Mouse (Mus musculus) lung, embryonic 14.5 days (tissue): Measurements from ENCODE around the gene Mmab. TPM values are rescaled to one million over a fixed set of nuclear protein-coding genes. Genes with fewer than 3 reads are reported as not detected.
A peak's percentile ranks its signal among the peaks of the same experiment; 100 is the strongest.

ENCODE experiments used
- ATAC-seq: fragments of 200-750 bp; cut with Nextera tagmentation; 2 replicates; pipeline ENCODE4 v1.8.0; 2017; ENCODE audit warnings: mild to moderate bottlenecking, moderate TSS enrichment, moderate library complexity; ENCODE audit not compliant: insufficient read depth
- DNase-seq: peaks from one replicate; pipeline ENCODE4 v3.0.0-alpha.2; 2015
- H3K27ac ChIP-seq: fragments of 300-500 bp; sonication (generic); 2 replicates; pipeline ENCODE4 v1.5.1; 2014; ENCODE audit warnings: low read depth, mild to moderate bottlenecking, moderate library complexity
- H3K27me3 ChIP-seq: fragments of 300-500 bp; sonication (generic); 2 replicates; pipeline ENCODE4 v1.6.1; 2014; ENCODE audit warnings: low read length, control low read depth; ENCODE audit not compliant: insufficient read depth
- H3K36me3 ChIP-seq: fragments of 300-500 bp; sonication (generic); 2 replicates; pipeline ENCODE4 v1.6.1; 2014; ENCODE audit warnings: control low read depth; ENCODE audit not compliant: insufficient read depth
- H3K4me1 ChIP-seq: fragments of 300-500 bp; sonication (generic); 2 replicates; pipeline ENCODE4 v1.6.1; 2014; ENCODE audit warnings: antibody characterized with exemption, control low read depth; ENCODE audit not compliant: insufficient read depth
- H3K4me2 ChIP-seq: fragments of 300-500 bp; sonication (generic); 2 replicates; pipeline ENCODE4 v1.6.1; 2014; ENCODE audit warnings: mild to moderate bottlenecking
- H3K4me3 ChIP-seq: fragments of 300-500 bp; sonication (generic); 2 replicates; pipeline ENCODE4 v1.5.1; 2014; ENCODE audit warnings: low read depth, low read length
- H3K9ac ChIP-seq: fragments of 300-500 bp; sonication (generic); 2 replicates; pipeline ENCODE4 v1.6.1; 2014
- H3K9me3 ChIP-seq: fragments of 300-500 bp; sonication (generic); 2 replicates; pipeline ENCODE4 v1.6.1; 2016; ENCODE audit warnings: low read depth, low read length, control low read depth
- CTCF ChIP-seq: IDR thresholded peaks from 2 replicates; pipeline ENCODE4 v1.5.1; 2016; ENCODE audit warnings: antibody characterized with exemption, low read depth
- WGBS: fragments of 180-500 bp; shearing (Covaris S2); extraction: QIAGEN DNeasy Blood & Tissue Kit; methylation state at CpG from one replicate; pipeline ENCODE4 v1.1.7; 2014; 5-methylcytosine and 5-hydroxymethylcytosine counted together
- polyA plus RNA-seq: library from polyadenylated mRNA; unstranded; fragments of >200 nt; fragmentation: Nextera tagmentation; extraction: Ambion mirVana; gene quantifications from 2 replicates; pipeline ENCODE4 v1.2.1, GENCODE M21; 2014

Gene Mmab
- polyA plus RNA-seq, 1 experiment from 2014 or later, result 32.4 TPM

- peak; percentile 88 for DNase-seq
- Histone ChIP-seq H3K27me3 (no peaks in the 10 kb centered on the region), H3K27ac (no peak overlapping the region), H3K36me3 (no peaks in the 10 kb centered on the region), H3K9me3 (no peaks in the 10 kb centered on the region), H3K4me3 (no peak overlapping the region), H3K4me2 (no peak overlapping the region), H3K4me1 (peaks cover 8% of the 10 kb centered on the region; the same call in 1 of the 2 replicates), H3K9ac (no peak overlapping the region)
- TF ChIP-seq CTCF, result peak; percentile 97
- ATAC-seq, result peak; percentile 50; the same call in 1 of the 2 replicates
- WGBS, result 7% methylated on average over 7 of the region's 7 CpGs
Observed at GRCm38 (mm10) chr5:114461238-114461637, 17.4 kb upstream of the Mmab start.

GRCm38 (mm10) chr5:114456995-114457605 lies 13.2 kb upstream of the Mmab start:
- no peak overlapping the region for H3K27ac ChIP-seq
- 76% methylated on average over 16 of the region's 16 CpGs for WGBS
- no peaks in the 10 kb centered on the region for H3K9me3 ChIP-seq
- DNase-seq, result no peak
- no peak for TF ChIP-seq CTCF
- ATAC-seq, result no peak
- no peaks in the 10 kb centered on the region for H3K27me3 ChIP-seq
- 0 out of 2 replicates have a peak, but pooled peaks cover 5% of the 10 kb centered on the region for H3K4me1 ChIP-seq
- H3K4me2 ChIP-seq, result no peak overlapping the region
- peaks cover 18% of the 10 kb centered on the region; the same call in 1 of the 2 replicates for H3K36me3 ChIP-seq
- no peak overlapping the region for H3K9ac ChIP-seq
- H3K4me3 ChIP-seq, result no peak overlapping the region

- Histone ChIP-seq H3K27me3 (no peaks in the 10 kb centered on the region), H3K27ac (no peak overlapping the region), H3K36me3 (peaks cover 26% of the 10 kb centered on the region; the same call in 1 of the 2 replicates), H3K9me3 (no peaks in the 10 kb centered on the region), H3K4me3 (no peak overlapping the region), H3K4me2 (no peak overlapping the region), H3K4me1 (0 out of 2 replicates have a peak, but pooled peaks cover 4% of the 10 kb centered on the region), H3K9ac (no peak overlapping the region)
- DNase-seq, result no peak
- no peak for ATAC-seq
- 58% methylated on average over 9 of the region's 9 CpGs for WGBS
- no peak; the same call in 1 of the 2 replicates for TF ChIP-seq CTCF
Observed at GRCm38 (mm10) chr5:114456287-114456686, 12.4 kb upstream of the Mmab start.

- H3K27ac ChIP-seq, result no peak overlapping the region
- 61% methylated on average over 4 of the region's 4 CpGs for WGBS
- H3K4me1 ChIP-seq, result peaks cover 4% of the 10 kb centered on the region; the same call in 1 of the 2 replicates
- H3K4me3 ChIP-seq, result no peak overlapping the region
- H3K4me2 ChIP-seq, result no peak overlapping the region
- H3K27me3 ChIP-seq, result no peaks in the 10 kb centered on the region
- H3K36me3 ChIP-seq, result peaks cover 58% of the 10 kb centered on the region
- no peak for TF ChIP-seq CTCF
- H3K9me3 ChIP-seq, result no peaks in the 10 kb centered on the region
- no peak for DNase-seq
- no peak overlapping the region for H3K9ac ChIP-seq
- ATAC-seq, result no peak
Observed at GRCm38 (mm10) chr5:114449011-114449410, 5.2 kb upstream of the Mmab start.

GRCm38 (mm10) chr5:114444368-114444692 lies 470 bp upstream of the Mmab start:
- H3K4me1 ChIP-seq, result peaks cover 9% of the 10 kb centered on the region
- no peak for TF ChIP-seq CTCF
- peak overlapping the region; percentile 60 for H3K4me3 ChIP-seq
- H3K4me2 ChIP-seq, result peak overlapping the region; percentile 76
- peaks cover 20% of the 10 kb centered on the region; the same call in 1 of the 2 replicates for H3K36me3 ChIP-seq
- H3K9me3 ChIP-seq, result no peaks in the 10 kb centered on the region
- WGBS, result under 1% methylated on average over 21 of the region's 21 CpGs
- peak overlapping the region; percentile 52 for H3K9ac ChIP-seq
- DNase-seq, result no peak
- no peak; the same call in 1 of the 2 replicates for ATAC-seq
- H3K27me3 ChIP-seq, result no peaks in the 10 kb centered on the region
- no peak overlapping the region for H3K27ac ChIP-seq

GRCm38 (mm10) chr5:114435588-114435987 lies 8.3 kb downstream of the Mmab start:
- H3K9ac ChIP-seq, result no peak overlapping the region
- H3K9me3 ChIP-seq, result no peaks in the 10 kb centered on the region
- H3K27ac ChIP-seq, result no peak overlapping the region
- ATAC-seq, result no peak
- DNase-seq, result no peak
- no peak overlapping the region for H3K4me2 ChIP-seq
- no peak for TF ChIP-seq CTCF
- peaks cover 36% of the 10 kb centered on the region for H3K36me3 ChIP-seq
- H3K27me3 ChIP-seq, result no peaks in the 10 kb centered on the region
- no peaks in the 10 kb centered on the region for H3K4me1 ChIP-seq
- H3K4me3 ChIP-seq, result no peak overlapping the region
- 87% methylated on average over 14 of the region's 14 CpGs for WGBS

- WGBS, result 89% methylated on average over 8 of the region's 8 CpGs
- Histone ChIP-seq H3K9me3 (no peaks in the 10 kb centered on the region), H3K4me3 (no peak overlapping the region), H3K27me3 (no peaks in the 10 kb centered on the region), H3K36me3 (peaks cover 36% of the 10 kb centered on the region), H3K4me1 (no peaks in the 10 kb centered on the region), H3K27ac (no peak overlapping the region), H3K4me2 (no peak overlapping the region), H3K9ac (no peak overlapping the region)
- DNase-seq (no peak), ATAC-seq (no peak)
- TF ChIP-seq CTCF, result no peak
Observed at GRCm38 (mm10) chr5:114434359-114434758, 9.5 kb downstream of the Mmab start.
